Mouse (Mus musculus): Measurements from ENCODE around the gene Rnf215.

DNA sequence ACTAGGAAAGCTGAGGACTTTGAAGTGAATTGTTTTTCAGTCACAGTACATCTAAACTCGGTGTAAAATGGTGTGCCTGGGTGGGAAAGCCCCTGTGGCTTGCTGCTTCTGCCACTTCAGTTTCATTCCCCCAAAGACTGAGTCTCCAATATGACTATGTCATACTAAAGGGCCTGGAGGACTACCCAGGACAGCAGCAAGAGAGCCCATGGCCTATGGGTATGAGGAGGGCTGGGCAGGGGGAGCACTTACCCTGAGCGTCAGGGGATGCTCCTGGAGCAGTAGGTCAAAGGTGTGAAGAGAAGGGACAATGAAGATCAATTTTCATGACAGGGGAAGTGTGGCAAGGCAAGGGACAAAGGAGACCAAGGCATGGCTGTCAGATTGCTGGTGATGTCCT lies 4.0 kb downstream of the Rnf215 start:
- no peak for TF ChIP-seq CTCF (IDR thresholded peaks at IDR 0.05; ENCODE audit: low read depth, low read length)
- TF ChIP-seq POLR2A (IDR thresholded peaks at IDR 0.05; ENCODE audit: extremely low read depth, insufficient read depth, low read length): no peak
